In the genomic region with DNA sequence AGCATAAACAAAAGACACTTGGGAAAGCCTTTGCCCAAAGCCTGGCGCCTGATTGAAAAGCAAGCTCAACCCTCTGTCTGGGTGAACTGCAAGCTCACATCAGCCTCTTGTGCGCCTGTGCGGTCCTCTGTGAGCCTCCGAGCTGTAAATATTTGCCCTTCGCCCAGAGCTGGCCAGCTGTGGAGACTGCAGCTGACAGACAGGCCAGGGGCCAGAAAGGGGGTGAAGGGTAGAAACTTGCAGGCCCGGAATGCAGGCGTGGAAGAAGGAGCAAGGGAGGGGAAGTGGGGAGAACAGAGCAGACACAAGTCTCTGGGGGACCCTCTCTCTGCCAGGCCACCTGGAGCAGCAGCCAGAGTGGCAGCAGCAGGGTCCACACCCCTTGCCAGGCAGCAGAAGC, we compare ENCODE assay signal across 8 mouse cellular contexts. TPM values are rescaled to one million over a fixed set of nuclear protein-coding genes. Genes with fewer than 3 reads are reported as not detected.
A peak's percentile ranks its signal among the peaks of the same experiment; 100 is the strongest.
DNase-seq lines count a peak whose midpoint lies in the region; ATAC-seq lines count a peak whose summit lies in the region.

No protein-coding gene starts in this region.

- H3K27ac ChIP-seq in brown adipose tissue, adult 24 weeks (replicated peaks; ENCODE audit: low read depth, low read length): peak overlapping the region; percentile 86
- no peak overlapping the region for H3K27ac ChIP-seq in forebrain, embryonic 16.5 days (ENCODE audit: low read length)
- peak overlapping the region; percentile 84 for H3K27ac ChIP-seq in hindbrain, embryonic 10.5 days
- peak overlapping the region; percentile 81 for H3K27ac ChIP-seq in limb, embryonic 12.5 days
- 0 out of 2 replicates have a peak overlapping the region, but pooled peaks have one; percentile 7 for H3K27ac ChIP-seq in midbrain, embryonic 13.5 days

- intact Hi-C loops in left cerebral cortex, postnatal 14 days (cut with DNase I): loop anchor here (5.0 to 10.0 kb wide), 3 partner anchors 107 to 240 kb away; no protein-coding TSS in a partner anchor

- H3K9ac ChIP-seq in forebrain, embryonic 16.5 days (replicated peaks; ENCODE audit: low read depth, low read length): 0 out of 2 replicates have a peak overlapping the region, but pooled peaks have one; percentile 0
- peak overlapping the region; percentile 47; the same call in 1 of the 2 replicates for H3K9ac ChIP-seq in limb, embryonic 12.5 days (replicated peaks)
- 0 out of 2 replicates have a peak overlapping the region, but pooled peaks have one; percentile 16 for H3K9ac ChIP-seq in midbrain, embryonic 13.5 days (replicated peaks)

- peak overlapping the region; percentile 25 for H3K4me2 ChIP-seq in forebrain, embryonic 16.5 days (ENCODE audit: low read length)
- peak overlapping the region; percentile 82 for H3K4me2 ChIP-seq in limb, embryonic 12.5 days
- H3K4me2 ChIP-seq in midbrain, embryonic 13.5 days (replicated peaks): peak overlapping the region; percentile 42

- H3K9me3 ChIP-seq in forebrain, embryonic 16.5 days (ENCODE audit: control insufficient read depth, low read length): no peaks in the 10 kb centered on the region
- no peaks in the 10 kb centered on the region for H3K9me3 ChIP-seq in hindbrain, embryonic 10.5 days
- no peaks in the 10 kb centered on the region for H3K9me3 ChIP-seq in limb, embryonic 12.5 days
- H3K9me3 ChIP-seq in midbrain, embryonic 13.5 days: no peaks in the 10 kb centered on the region

- H3K27me3 ChIP-seq in forebrain, embryonic 16.5 days (replicated peaks; ENCODE audit: control insufficient read depth, insufficient read depth, low read length): peaks cover 8% of the 10 kb centered on the region
- peaks cover 14% of the 10 kb centered on the region; the same call in 1 of the 2 replicates for H3K27me3 ChIP-seq in hindbrain, embryonic 10.5 days (ENCODE audit: insufficient read depth, poor library complexity, severe bottlenecking)
- H3K27me3 ChIP-seq in limb, embryonic 12.5 days: no peaks in the 10 kb centered on the region
- H3K27me3 ChIP-seq in midbrain, embryonic 13.5 days: peaks cover 29% of the 10 kb centered on the region

- H3K36me3 ChIP-seq in forebrain, embryonic 16.5 days (ENCODE audit: control insufficient read depth, insufficient read depth): no peaks in the 10 kb centered on the region
- H3K36me3 ChIP-seq in hindbrain, embryonic 10.5 days: 0 out of 2 replicates have a peak, but pooled peaks cover 3% of the 10 kb centered on the region
- H3K36me3 ChIP-seq in limb, embryonic 12.5 days: peaks cover 6% of the 10 kb centered on the region; the same call in 1 of the 2 replicates
- H3K36me3 ChIP-seq in midbrain, embryonic 13.5 days: no peaks in the 10 kb centered on the region

- 4% methylated on average over 7 of the region's 7 CpGs for WGBS in forebrain, embryonic 16.5 days
- 3% methylated on average over 7 of the region's 7 CpGs for WGBS in hindbrain, embryonic 10.5 days
- under 1% methylated on average over 7 of the region's 7 CpGs for WGBS in limb, embryonic 12.5 days
- WGBS in midbrain, embryonic 13.5 days: 4% methylated on average over 7 of the region's 7 CpGs

- ATAC-seq in forebrain, embryonic 16.5 days: no peak
- no peak for ATAC-seq in limb, embryonic 12.5 days (ENCODE audit: insufficient number of reproducible peaks, insufficient read depth, low FRiP score, low TSS enrichment, low read depth)
- ATAC-seq in midbrain, embryonic 13.5 days: no peak

- H3K4me1 ChIP-seq in brown adipose tissue, adult 24 weeks (ENCODE audit: control insufficient read depth, insufficient read depth, insufficient read length, low read length): peaks cover 5% of the 10 kb centered on the region
- peaks cover 22% of the 10 kb centered on the region for H3K4me1 ChIP-seq in forebrain, embryonic 16.5 days (replicated peaks; ENCODE audit: control insufficient read depth, insufficient read depth, low read length)
- H3K4me1 ChIP-seq in hindbrain, embryonic 10.5 days (replicated peaks): peaks cover 57% of the 10 kb centered on the region
- H3K4me1 ChIP-seq in limb, embryonic 12.5 days (replicated peaks): peaks cover 49% of the 10 kb centered on the region
- H3K4me1 ChIP-seq in midbrain, embryonic 13.5 days (replicated peaks): peaks cover 36% of the 10 kb centered on the region

- peak; percentile 80 for DNase-seq in hindbrain, embryonic 10.5 days (ENCODE audit: low spot score)
- DNase-seq in left cerebral cortex, adult 18-20 months (ENCODE audit: low spot score in 2 of 2): no peak
- DNase-seq in left cerebral cortex, postnatal 14 days (ENCODE audit: low spot score in 2 of 2): no peak
- no peak for DNase-seq in frontal cortex, postnatal 10 days (ENCODE audit: low spot score in 2 of 2)

- peak overlapping the region; percentile 12; the same call in 1 of the 2 replicates for H3K4me3 ChIP-seq in brown adipose tissue, adult 24 weeks (ENCODE audit: insufficient read depth, low read depth, low read length)
- H3K4me3 ChIP-seq in forebrain, embryonic 16.5 days (replicated peaks; ENCODE audit: low read length): peak overlapping the region; percentile 3; the same call in 1 of the 2 replicates
- H3K4me3 ChIP-seq in hindbrain, embryonic 10.5 days: peak overlapping the region; percentile 73
- peak overlapping the region; percentile 74 for H3K4me3 ChIP-seq in limb, embryonic 12.5 days (replicated peaks)
- peak overlapping the region; percentile 7 for H3K4me3 ChIP-seq in midbrain, embryonic 13.5 days (replicated peaks)

RNA-seq across cellular contexts. Expression of a gene that starts 3.0 kb away (rescaled TPM):
- 7.8 and 8.0 TPM in 2 replicates for polyA plus RNA-seq in brown adipose tissue, adult 24 weeks (2012; ENCODE audit: insufficient read depth, insufficient read length, missing spikeins)
- polyA plus RNA-seq in forebrain, embryonic 16.5 days (2015; fragmentation: Nextera tagmentation; extraction: Ambion mirVana): 24.0 and 28.7 TPM in 2 replicates
- polyA plus RNA-seq in hindbrain, embryonic 10.5 days (2016; fragmentation: Nextera tagmentation; extraction: Ambion mirVana): 6.7 and 13.2 TPM in 2 replicates
- polyA plus RNA-seq in limb, embryonic 12.5 days (2016; fragmentation: Nextera tagmentation; extraction: Ambion mirVana): 10.8 and 14.1 TPM in 2 replicates
- polyA plus RNA-seq in midbrain, embryonic 13.5 days (2015; fragmentation: Nextera tagmentation; extraction: Ambion mirVana): 22.7 and 33.2 TPM in 2 replicates
- total RNA-seq in left cerebral cortex, adult 18-20 months (2021): 10 to 100 TPM; 38.6 to 48.1 TPM
- total RNA-seq in left cerebral cortex, postnatal 14 days (2021): 10 to 100 TPM; 50.4 to 53.3 TPM

Comparison
In these comparisons a context has a peak if more than half of its experiments do, and no peak if none do; other contexts are left out.
1. H3K4me3 ChIP-seq: peak in every context shown above with its lines; median percentile 74 in limb, embryonic 12.5 days; 73 in hindbrain, embryonic 10.5 days; 12 in brown adipose tissue, adult 24 weeks; 7 in midbrain, embryonic 13.5 days; 3 in forebrain, embryonic 16.5 days.
2. H3K4me2 ChIP-seq: peak in every context shown above with its lines; median percentile 82 in limb, embryonic 12.5 days; 42 in midbrain, embryonic 13.5 days; 25 in forebrain, embryonic 16.5 days.